8 mouse cellular contexts compared by ENCODE assay signal in the genomic region with DNA sequence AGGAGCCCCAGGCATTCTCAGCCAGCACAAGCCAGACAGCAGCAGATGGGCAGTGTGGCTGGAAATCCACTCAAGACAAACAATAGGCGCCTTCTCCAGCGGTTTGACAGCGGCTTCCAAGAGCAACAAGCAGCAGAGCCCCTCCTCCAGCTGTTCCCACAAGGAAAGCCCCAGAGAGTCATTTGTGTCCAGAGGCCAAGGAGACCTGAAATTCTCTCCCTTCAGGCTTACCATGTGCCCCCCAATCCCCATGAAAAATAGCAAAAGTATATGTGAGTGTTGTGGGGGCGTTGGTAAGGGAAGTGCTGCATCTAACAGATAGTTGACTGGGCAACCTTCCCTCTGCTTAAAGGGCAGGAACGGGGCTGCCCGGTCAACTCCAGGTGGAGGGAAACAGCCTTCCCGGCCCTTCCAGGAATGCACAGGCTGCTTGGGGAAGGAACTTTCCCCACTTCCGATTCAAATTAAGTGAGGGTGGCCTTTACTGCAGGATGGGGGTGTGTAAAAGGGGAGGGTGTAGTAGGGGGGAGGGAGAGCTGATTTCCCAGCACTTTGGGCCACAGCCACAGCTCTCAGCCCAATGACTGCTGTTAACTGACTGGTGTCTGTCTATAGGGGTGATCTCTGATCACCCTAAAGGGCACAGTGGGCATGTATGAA. TPM values are rescaled to one million over a fixed set of nuclear protein-coding genes. Genes with fewer than 3 reads are reported as not detected.
DNase-seq lines count a peak whose midpoint lies in the region; ATAC-seq lines count a peak whose summit lies in the region.

No protein-coding gene starts in this region.

- DNase-seq in adrenal gland, postnatal 14 days, result peak; percentile 18
- no peak for DNase-seq in adrenal gland, adult 2 months
- DNase-seq in forebrain, embryonic 14.5 days (ENCODE audit: low spot score), result peak; percentile 32
- peak; percentile 52 for DNase-seq in hindbrain, embryonic 10.5 days (ENCODE audit: low spot score)
- DNase-seq in adipocyte (ENCODE audit: low spot score), result no peak
- DNase-seq in yolk sac, embryonic 10.5 days (ENCODE audit: low spot score), result no peak

- peak; percentile 19 for ATAC-seq in forebrain, embryonic 14.5 days
- ATAC-seq in midbrain, embryonic 12.5 days (ENCODE audit: low FRiP score, low read depth), result 0 out of 2 replicates have a peak, but pooled peaks have one; percentile 20
- ATAC-seq in frontal cortex, adult (ENCODE audit: low TSS enrichment), result no peak

- H3K9me3 ChIP-seq in forebrain, embryonic 14.5 days (replicated peaks; ENCODE audit: control insufficient read depth, low read length), result no peaks in the 10 kb centered on the region
- H3K9me3 ChIP-seq in hindbrain, embryonic 10.5 days, result no peaks in the 10 kb centered on the region
- no peaks in the 10 kb centered on the region for H3K9me3 ChIP-seq in midbrain, embryonic 12.5 days

- H3K4me3 ChIP-seq in forebrain, embryonic 14.5 days (ENCODE audit: low read depth, low read length), result peak overlapping the region; percentile 84
- H3K4me3 ChIP-seq in hindbrain, embryonic 10.5 days, result peak overlapping the region; percentile 78
- peak overlapping the region; percentile 64; the same call in 1 of the 2 replicates for H3K4me3 ChIP-seq in midbrain, embryonic 12.5 days

- peak overlapping the region; percentile 29; the same call in 1 of the 2 replicates for H3K9ac ChIP-seq in forebrain, embryonic 14.5 days (ENCODE audit: low read length)
- peak overlapping the region; percentile 78 for H3K9ac ChIP-seq in midbrain, embryonic 12.5 days (replicated peaks)

- peak overlapping the region; percentile 64 for H3K4me2 ChIP-seq in forebrain, embryonic 14.5 days (ENCODE audit: low read length)
- H3K4me2 ChIP-seq in midbrain, embryonic 12.5 days (replicated peaks), result peak overlapping the region; percentile 73

- H3K36me3 ChIP-seq in forebrain, embryonic 14.5 days (ENCODE audit: control insufficient read depth, insufficient read depth, low read length), result no peaks in the 10 kb centered on the region
- no peaks in the 10 kb centered on the region for H3K36me3 ChIP-seq in hindbrain, embryonic 10.5 days
- H3K36me3 ChIP-seq in midbrain, embryonic 12.5 days, result no peaks in the 10 kb centered on the region

- H3K27me3 ChIP-seq in forebrain, embryonic 14.5 days (replicated peaks; ENCODE audit: control insufficient read depth, insufficient read depth, low read length), result no peaks in the 10 kb centered on the region
- peaks cover 58% of the 10 kb centered on the region for H3K27me3 ChIP-seq in hindbrain, embryonic 10.5 days (ENCODE audit: insufficient read depth, poor library complexity, severe bottlenecking)
- H3K27me3 ChIP-seq in midbrain, embryonic 12.5 days, result peaks cover 25% of the 10 kb centered on the region

- peaks cover 42% of the 10 kb centered on the region for H3K4me1 ChIP-seq in forebrain, embryonic 14.5 days (ENCODE audit: control insufficient read depth, insufficient read depth, low read length)
- H3K4me1 ChIP-seq in hindbrain, embryonic 10.5 days (replicated peaks), result peaks cover 50% of the 10 kb centered on the region
- H3K4me1 ChIP-seq in midbrain, embryonic 12.5 days, result peaks cover 45% of the 10 kb centered on the region

- peak overlapping the region; percentile 79 for H3K27ac ChIP-seq in forebrain, embryonic 14.5 days (ENCODE audit: low read depth, low read length)
- peak overlapping the region; percentile 89 for H3K27ac ChIP-seq in hindbrain, embryonic 10.5 days
- H3K27ac ChIP-seq in midbrain, embryonic 12.5 days (replicated peaks), result peak overlapping the region; percentile 75

- WGBS in forebrain, embryonic 14.5 days, result 14% methylated on average over 8 of the region's 8 CpGs
- 7% methylated on average over 8 of the region's 8 CpGs for WGBS in hindbrain, embryonic 10.5 days
- WGBS in midbrain, embryonic 12.5 days, result 3% methylated on average over 8 of the region's 8 CpGs

RNA-seq across cellular contexts. Expression of gene Pde9a, which starts 0.9 kb away (rescaled TPM):
- total RNA-seq in adrenal gland, postnatal 14 days (2021), result 5.2 and 8.5 TPM in 2 replicates
- total RNA-seq in adrenal gland, adult 2 months (2021), result 1 to 10 TPM; 2.5 to 3.4 TPM
- polyA plus RNA-seq in adrenal gland, adult 2 months (2012; rRNA removed), result 1.9 and 3.1 TPM in 2 replicates
- 60.7 and 68.5 TPM in 2 replicates for polyA plus RNA-seq in forebrain, embryonic 14.5 days (2014; fragmentation: Nextera tagmentation; extraction: Ambion mirVana)
- 12.4 and 19.9 TPM in 2 replicates for polyA plus RNA-seq in hindbrain, embryonic 10.5 days (2016; fragmentation: Nextera tagmentation; extraction: Ambion mirVana)
- 30.3 and 32.4 TPM in 2 replicates for polyA plus RNA-seq in midbrain, embryonic 12.5 days (2016; fragmentation: Nextera tagmentation; extraction: Ambion mirVana)

Comparison
In these comparisons a context has a peak if more than half of its experiments do, and no peak if none do; other contexts are left out.
1. DNase-seq: peak in adrenal gland, postnatal 14 days (single experiment), forebrain, embryonic 14.5 days (single experiment) and hindbrain, embryonic 10.5 days (single experiment); none in adrenal gland, adult 2 months (single experiment), adipocyte (single experiment) and yolk sac, embryonic 10.5 days (single experiment).
2. Peak in every context shown above with its lines, with median percentiles within 50 percentile points of each other: H3K27ac ChIP-seq and H3K4me3 ChIP-seq.